Mouse (Mus musculus) small intestine, adult 2 months (tissue): ENCODE measurements at regions not wholly inside any gene's neighbourhood (a gene's known extent, or its start where the extent isn't known, plus 50 kb on each side); places are given as distances from the start of the nearest gene placed in this dataset.

Experiments
- CTCF ChIP-seq: fragments of 200-500 bp; IDR thresholded peaks from 2 replicates; pipeline ENCODE4 v1.5.1; 2012; ENCODE audit warnings: low read depth, mild to moderate bottlenecking, control low read depth, inconsistent platforms, low read length, moderate library complexity, mixed read lengths; ENCODE audit not compliant: insufficient replicate concordance, insufficient read length; ENCODE audit errors: extremely low read depth
- POLR2A ChIP-seq: fragments of 200-500 bp; IDR thresholded peaks from 2 replicates; pipeline ENCODE4 v1.6.1; 2012; ENCODE audit warnings: low read depth, mild to moderate bottlenecking, control low read depth, inconsistent platforms, low read length, moderate library complexity

DNA sequence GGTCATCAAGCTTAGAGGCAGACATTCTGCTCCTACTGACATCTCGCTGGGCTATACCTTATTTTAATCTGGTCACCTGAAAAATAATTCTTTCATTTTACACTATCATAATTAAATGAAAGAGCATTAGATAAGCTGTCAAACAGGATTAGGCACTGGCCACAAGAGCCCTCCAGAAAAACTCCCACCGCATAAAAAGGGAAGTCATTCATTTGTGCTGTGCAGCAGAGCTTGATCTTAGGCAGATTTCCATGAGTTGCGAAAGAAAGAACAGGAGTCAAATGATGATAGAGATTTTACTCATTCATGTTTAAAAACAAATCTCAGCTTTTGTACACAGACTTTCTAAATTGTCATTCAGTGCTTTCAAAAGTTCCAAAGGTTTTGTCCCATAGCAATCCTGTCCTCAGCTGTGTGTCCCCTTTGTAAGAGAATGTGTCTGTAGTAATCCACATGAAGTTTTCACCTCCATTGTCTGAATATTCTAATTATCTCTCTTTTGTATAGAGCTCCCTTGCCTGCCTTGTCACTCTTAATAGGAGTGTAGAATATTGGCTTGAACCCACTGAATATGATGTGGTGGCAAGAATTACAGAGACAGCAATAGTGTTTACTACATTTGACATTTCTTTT is 176.1 kb downstream of the Ptprc start:
- no peak for TF ChIP-seq POLR2A
- no peak for TF ChIP-seq CTCF
